Mouse (Mus musculus): ENCODE measurements around the gene Parn.

Parn gene

DNA sequence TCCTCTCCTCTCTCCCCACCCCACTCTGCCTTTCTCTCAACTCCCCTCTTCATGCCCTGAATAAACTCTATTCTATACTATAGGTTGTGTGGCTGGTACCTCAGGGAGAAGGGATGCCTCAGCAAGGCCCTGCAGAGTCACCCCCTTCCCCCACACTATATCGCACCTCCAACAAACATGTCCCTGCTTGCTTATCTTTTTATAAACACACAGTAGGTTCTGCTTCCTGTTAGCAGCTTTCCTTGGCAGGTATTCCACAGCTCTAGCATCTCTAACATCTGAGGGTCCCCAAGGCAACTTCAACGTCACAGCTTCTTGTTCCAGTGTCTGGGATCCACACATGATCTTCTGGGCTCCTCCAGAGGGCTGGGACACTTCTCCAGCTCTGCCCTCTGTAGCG lies 117.3 kb downstream of the Parn start:
- DNase-seq (ENCODE audit: low spot score) = no peak

DNA sequence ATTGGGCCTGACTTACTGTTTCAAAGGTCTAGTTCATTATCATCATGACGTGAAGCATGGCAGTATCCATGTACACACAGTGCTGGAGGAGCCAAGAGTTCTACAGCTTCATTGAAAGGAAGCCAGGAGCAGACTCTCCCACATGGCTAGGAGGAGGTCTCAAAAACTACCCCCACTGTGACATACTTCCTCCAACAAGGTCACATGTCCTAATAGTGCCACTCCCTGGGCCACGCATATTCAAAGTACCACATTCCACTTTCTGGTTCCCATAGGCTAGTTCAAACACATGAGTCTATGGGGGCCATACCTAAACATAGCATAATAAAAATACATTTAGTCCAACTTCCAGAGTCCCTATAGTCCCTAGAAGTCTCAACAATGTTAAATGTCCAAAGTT lies 118.0 kb downstream of the Parn start:
- DNase-seq (ENCODE audit: low spot score) = no peak

DNA sequence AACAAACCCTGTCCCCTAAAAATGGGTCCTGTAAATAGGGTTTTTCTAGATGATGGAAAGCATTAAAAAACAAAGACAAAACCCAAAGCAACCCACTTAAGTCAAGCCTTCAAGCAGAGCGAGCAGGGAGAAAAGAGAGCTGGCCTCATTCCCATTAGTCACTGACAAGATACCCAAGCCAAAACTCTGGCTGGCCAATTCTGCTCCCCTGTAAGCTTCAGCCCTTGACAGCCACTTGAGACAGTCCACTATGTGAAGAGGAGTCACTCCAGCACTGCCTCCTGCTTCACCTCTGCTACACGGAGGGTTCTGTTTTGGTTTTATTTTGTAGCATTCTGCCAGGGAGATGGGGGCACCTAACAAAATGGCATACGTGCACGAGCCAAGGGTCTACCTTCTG lies 126.2 kb downstream of the Parn start:
- DNase-seq (ENCODE audit: low spot score) = no peak

DNA sequence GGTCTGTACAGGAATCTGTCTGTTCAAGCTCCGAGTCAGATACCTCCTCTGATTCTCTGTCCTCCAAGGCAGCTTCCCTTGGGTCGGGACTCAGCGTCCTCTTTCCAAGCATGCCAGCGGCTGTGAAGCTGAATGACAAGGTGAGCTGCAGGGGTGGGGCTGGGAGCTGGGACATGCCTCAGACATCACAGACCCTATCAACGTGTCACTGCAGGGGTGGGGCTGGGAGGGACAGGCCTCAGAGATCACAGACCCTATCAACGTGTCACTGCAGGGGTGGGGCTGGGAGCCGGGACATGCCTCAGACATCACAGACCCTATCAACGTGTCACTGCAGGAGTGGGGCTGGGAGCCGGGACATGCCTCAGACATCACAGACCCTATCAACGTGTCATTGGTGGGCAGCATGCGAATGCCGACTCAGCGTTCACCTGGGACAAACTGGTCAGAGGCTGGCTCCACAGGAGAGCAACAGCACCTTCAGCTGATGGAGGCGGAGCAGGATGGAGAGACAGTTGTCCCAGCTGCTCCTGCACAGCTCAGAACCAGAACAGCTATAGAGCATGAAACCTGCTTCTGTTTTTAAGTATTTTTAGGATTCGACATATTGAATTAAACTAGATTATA lies 126.7 kb downstream of the Parn start:
- DNase-seq (ENCODE audit: low spot score) = no peak

DNA sequence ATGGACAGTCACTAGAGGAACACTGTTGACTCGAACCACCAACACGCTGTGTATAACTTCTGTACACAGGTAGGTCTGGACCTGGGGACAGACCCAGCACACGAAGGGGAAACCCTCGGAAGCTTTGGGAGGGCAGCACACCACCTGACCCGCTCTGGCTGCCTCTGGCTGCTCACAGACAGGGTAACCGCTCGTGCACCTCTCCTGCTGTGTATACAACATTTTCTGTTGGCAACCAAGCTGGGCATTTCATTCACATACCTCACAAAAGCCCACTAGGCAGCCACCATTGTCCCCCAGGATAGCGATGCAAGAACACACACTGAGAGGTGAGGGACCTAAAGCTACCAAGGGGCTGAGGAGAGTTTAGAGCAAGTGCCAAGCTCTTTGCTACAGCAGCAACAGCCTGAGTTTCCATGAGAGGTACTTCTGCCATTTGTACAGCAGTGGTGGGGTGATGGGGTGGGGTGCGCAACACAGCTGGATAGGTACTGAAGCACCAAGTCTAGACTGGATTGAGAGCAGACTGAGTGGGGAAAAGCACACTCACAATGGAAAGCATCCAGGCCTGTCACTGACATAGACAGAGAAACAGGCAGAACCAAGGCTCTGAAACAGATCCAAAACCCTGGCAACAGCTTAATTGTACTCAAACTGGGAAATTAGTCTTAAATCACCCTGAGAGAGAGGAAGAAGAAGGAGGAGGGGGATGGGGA lies 128.9 kb downstream of the Parn start:
- no peak for DNase-seq (ENCODE audit: low spot score)

DNA sequence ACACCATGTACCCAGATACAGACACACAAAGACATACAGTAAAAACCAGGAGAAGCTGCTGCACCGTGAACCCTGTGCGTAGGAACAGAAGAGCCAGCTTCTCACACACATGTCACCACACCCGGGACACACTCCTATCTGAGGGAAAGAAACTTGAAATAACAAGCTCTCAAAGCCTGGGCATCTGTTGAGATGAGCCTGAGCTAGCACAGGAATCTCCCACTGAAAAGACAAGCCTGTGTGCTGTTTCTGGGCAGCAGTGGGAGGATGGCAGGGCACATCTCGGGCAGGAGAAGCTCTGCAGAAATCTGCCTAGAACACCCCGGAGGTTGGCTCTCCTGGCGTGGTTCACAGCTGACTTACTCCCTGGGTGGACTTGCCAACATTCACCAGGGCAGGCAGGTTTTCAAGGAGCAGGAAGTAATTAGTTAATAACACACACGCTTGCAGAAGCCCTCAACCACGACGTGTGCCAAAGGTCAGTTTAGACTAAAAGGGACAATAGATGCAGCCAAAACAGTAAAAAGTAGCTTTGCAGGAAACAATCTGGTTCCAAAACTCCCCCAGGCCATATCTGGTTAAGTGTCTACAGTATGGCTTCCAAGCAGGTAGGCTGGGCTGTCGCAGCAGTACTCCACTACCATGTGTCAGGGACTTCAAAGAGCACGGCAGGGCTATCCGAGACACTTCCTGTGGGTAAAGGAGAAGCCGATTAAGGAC lies 129.6 kb downstream of the Parn start:
- DNase-seq (ENCODE audit: low spot score) = no peak

DNA sequence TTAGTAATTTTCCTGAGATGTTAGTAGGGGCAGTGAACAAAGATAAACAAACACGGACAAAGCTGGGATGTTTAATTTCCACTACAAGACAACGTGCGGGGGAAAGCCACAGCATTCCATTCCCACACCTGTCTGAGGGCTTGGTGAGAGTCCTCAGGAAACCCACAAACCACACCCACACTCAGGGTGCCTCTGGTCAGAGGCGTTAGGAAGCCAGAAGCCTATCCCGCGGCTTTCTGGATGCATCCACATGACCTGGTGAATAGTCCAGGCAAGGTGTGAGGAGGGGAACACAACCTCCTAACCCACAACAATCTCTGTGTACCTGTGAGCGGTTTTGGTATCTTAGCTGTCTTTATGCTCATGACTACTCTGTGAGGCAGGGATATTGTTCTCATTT lies 131.6 kb downstream of the Parn start:
- no peak for DNase-seq (ENCODE audit: low spot score)

DNA sequence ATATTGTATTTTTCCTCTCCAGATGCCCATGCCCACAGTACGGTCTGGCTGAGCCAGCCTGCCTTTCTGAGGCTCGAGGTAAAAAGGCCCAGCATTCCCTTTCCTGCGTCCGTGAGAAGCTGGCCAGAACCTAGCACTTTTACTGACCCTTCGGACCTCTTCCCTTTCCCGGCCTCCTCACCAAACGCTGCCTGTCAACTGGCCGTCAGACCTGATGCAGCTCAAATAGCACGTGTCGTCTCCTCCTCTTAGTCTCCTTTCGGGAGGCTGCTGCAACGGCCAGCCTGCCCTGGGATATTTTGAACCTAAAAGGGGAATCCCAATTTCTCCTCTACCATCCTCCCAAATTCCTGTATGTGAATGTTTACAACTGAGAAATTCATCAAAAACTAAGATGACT lies 132.1 kb downstream of the Parn start:
- no peak for DNase-seq (ENCODE audit: low spot score)

DNA sequence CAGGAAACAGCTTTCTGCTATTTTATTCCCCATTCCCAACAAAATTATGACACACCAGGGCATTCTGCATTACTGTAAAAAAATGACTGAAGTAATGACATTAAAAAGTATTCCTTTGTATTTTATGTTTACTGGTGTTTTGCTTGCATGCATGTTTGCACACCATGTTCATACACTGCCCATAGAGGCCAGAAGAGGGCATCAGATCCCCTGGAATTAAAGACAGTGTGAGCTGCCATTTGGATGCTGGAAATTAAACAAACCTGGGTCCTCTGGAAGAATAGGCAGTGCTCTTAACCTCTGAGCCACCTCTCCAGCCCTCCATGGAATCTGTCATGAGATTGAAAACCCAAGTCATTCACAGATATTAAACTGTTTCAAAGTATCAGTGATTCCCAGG lies 135.1 kb downstream of the Parn start:
- DNase-seq (ENCODE audit: low spot score) = no peak

DNA sequence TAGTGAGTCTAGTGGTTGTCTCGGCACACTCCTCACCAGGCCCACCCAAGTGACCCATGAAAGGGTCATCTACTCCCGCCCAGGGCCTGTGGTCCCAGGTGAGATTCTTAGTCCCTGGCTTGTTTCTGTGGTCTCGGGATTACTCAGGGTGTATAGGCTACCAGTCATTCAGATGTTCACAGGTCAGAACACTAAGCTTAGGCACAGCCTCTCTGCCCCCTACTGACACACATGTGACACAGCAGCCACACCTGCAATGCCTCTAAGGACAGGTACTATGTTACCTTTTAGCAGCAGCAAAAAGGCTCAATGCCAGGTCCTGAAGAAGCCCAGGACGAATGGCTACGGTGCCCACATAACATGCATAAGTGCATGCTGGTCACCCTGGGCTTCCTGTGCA lies 136.7 kb downstream of the Parn start:
- DNase-seq (ENCODE audit: low spot score) = no peak

DNA sequence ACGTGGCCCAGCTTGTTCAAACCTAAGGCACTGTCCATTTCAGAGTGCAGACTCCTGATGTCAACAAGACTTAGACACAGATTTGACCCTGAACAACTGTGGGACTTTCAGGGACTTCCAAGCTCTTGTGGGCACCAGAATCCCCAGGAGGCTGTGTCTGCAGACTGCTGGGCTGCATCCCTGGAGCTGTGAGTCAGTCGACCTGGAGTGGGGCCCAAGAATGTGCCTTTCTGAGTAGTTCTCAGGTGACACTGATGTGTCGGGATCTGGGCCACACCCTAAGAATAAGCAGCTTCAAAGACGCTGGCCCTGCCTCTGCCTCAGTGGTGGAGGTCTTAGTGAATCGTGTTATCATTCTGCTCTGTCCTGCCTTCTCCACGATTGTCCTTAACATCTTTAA lies 146.6 kb downstream of the Parn start:
- DNase-seq (ENCODE audit: low spot score) = no peak

DNA sequence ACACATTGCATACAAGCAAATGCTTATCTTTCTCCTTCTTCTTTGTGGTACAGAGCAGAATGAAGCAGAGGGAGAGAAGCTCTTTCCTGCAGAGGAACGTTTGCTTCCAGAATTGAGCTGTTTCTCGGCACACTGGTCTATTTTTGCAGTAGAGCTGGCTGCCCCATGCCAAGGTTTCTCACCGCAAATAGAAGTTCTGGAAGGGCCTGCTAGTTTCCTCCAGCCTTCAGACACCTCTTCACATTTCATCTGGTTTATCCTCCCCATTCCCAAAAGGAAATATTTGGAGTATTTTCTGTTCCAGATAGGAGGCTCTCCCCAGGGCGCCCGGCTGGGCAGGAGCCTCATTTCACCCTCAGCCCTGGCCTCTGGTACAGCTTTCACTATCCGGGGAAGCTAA lies 147.7 kb downstream of the Parn start:
- peak; percentile 35 for DNase-seq (ENCODE audit: low spot score)

DNA sequence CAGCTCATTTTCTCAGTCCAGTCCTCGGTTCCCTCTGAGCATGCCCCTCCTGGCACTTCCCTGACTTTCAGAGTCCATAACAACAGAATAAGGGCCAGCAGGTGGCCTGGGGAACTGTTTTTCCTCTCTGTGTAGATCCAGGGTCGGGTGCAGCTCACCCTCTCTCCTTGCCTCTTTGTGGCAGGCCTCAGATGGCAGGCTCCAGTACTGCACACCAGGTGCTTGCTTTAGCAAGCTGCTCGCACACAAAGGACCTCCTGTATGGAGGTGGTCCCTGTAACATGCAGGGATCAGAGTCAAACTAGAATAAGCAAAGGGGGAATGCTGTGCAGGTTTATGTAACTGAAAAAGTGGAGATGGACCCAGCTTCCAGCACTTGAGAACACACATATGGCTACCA lies 151.8 kb downstream of the Parn start:
- no peak for DNase-seq (ENCODE audit: low spot score)

DNA sequence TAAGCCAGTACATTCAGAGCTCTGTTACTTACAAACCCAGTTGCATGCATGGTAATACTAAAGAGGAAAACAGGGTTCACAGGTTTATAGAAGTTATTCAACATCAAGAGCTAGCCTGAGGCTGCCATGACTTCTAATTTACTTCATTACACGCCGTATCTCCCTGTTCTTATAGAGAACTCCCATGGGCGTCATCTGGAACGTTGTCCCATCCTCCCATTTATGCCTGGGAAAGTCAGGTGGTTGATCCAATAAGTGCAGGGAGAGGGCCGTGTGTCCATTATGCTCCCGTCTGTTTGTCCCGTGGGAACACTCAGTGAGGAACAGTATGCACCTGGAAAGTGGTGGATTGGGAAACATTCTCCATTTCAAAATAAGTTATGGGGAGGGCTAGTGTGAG lies 152.4 kb downstream of the Parn start:
- DNase-seq (ENCODE audit: low spot score) = no peak

DNA sequence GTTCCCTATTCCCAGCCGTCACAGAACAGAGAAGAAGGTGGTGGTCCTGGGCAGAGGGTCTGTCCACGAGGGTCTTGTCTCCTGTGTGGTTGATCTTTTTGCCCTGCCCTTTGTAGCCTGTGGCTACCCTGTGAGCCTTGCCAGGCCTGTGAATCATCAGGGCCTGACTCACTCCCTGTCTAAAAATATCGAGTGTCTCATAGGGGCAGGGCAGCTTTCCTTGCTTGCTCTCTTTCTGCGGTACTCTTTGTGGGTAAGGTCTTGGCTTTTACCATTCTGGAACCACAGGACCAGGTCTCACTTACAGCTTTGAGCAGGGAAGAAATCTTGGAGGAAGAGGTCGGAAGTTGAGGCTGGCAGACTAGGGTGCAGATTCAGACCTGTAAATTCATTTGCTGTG lies 162.9 kb downstream of the Parn start:
- DNase-seq (ENCODE audit: low spot score) = no peak

DNA sequence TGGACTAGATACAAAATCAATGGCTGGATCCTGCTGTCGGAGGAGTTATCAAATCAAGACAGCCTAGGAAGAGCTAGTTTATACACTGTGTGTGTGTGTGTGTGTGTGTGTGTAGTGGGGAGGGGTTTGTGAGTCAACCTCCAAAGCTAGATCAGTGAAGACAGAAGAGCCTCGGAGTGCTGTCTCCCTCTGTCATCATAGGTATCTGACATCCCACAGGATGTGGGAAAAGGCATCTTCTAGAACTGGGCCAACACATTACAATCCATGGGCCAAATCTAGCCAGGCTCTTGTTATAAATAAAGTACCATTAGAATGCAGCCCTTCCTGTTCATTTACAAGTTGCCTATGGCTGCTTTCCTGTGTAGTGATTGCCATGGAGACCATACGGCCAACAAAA lies 163.5 kb downstream of the Parn start:
- no peak for DNase-seq (ENCODE audit: low spot score)

DNA sequence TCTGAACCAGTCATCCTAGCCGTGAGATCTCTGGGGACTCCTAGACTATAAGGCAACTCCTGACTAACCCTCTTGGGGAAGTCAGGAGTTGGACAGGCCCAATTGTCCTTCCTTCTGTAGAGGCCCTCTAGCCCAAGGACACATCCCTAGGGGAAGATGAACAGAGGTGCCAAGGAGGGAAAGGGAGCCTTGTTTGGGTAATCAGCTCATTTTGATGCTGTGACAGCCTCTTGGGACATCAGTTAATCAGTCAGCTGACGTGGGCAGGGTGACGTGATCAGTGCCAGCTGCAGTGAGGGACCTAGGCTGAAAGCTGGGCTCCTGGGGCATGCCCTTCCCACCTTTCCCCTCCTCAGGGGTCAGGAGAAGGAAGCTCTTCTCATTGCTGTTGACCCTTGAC lies 169.0 kb downstream of the Parn start:
- no peak for DNase-seq (ENCODE audit: low spot score)

DNA sequence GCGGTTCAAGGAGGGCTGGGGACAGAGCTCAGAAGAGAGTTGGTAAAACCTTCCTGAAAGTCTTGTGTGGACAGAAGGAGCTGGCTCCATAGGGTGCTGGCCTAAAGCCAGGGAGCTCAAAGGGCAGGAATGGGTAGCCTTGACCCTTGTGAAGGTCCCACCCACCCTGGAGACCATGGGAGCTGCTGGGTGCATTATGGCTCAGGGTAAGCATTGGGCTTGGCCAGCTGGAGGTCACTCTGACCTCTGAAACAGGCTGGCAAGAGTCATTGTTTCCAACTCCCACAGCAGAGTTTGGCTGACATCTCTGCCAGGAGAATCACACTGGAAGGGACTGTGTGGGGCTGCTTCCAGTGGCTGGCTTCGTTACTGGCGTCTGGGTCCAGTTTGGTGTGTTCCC lies 174.0 kb downstream of the Parn start:
- no peak for DNase-seq (ENCODE audit: low spot score)

DNA sequence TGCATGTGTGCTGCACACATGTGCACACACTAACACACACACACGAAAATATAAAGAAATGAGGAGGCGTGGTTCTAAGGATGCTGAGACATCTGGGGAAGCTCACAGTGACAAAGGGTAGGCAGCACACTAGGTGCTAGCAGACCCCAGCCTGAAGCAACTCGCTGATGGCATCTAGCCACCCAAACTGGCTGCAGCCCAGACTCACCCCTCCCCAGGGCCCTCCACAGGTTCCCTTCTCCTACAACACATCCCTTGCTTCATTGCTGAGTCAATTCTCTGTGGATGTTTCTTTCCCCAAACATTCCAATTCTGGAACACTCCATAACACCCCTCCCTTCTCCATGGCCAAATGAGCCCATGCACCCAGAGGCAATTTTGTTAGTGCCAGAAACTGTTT lies 175.0 kb downstream of the Parn start:
- no peak for DNase-seq (ENCODE audit: low spot score)

DNA sequence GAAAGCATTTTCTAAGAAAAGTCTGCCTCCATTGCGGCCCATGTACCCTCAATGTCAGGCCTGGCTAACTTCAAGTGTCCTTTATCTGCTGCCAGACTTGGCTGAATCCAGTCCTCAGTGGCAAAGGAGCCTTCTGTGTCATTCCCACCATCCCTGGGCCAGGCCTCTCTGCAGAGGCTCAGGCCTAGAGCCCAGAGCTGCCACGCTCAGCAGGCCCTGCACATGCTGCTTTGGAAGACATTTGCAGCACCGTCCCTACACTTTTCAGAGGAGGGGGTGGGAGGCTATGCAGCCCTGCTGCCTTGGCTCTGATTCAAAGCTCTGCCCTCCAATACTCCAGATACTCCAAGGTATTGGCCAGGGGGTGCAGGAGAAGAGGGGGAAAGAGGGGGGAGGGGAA lies 176.2 kb downstream of the Parn start:
- DNase-seq (ENCODE audit: low spot score) = no peak
